Mouse (Mus musculus): ENCODE data around the gene Mark1.

Gene Mark1

DNA sequence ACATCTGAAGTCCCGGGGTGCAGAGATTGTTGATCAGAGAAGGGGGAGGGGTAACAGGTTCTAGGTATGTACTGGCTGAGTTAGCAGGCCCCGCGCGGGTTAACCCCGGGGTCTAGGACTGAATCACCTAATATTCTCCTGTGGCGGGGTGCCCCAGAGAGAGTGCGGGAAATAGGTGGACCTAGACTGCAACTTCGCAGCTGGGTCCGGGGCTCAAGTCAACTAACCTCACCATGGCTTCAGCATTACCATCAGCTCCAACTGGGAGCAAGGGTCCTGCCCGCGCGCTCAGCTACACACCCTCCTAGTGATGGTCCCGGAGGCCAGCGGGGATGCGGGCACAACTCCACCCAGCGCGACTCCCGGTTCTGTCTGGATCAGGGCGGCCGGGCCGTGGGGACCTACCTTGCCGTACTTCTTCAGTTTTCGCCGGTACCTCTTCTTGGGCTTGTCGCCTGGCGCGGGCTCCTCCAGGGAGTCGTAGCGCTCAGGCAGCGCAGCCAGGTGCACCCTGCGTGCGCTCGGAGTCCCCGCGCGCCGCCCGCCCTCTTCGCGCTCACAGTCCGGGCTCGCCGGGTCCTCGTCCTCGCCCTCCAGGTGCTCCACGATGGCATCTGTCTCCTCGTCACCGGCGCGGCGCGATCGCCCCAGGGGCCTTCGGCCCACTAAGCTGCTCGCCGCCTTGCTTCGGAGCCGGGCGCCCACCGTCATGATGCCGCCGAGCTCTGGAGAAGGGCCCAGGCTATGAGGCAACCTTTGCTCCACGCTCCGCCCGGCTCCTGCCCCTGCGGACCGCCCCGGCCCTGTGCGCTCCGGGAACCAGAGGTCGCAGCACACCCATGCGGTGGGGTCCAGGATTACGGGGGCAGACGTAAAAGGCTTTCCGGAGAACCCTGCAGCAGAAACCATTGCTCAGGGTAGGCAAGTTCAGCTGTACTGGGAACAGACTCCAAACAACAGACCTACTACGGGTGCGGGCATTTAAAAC lies 116.8 kb downstream of the Mark1 start, which contains the start of gene C130074G19Rik:
Gene C130074G19Rik (minus strand): TSS at position 938 of the 988 bp plus-strand sequence.
- DNase-seq: peak; percentile 69

DNA sequence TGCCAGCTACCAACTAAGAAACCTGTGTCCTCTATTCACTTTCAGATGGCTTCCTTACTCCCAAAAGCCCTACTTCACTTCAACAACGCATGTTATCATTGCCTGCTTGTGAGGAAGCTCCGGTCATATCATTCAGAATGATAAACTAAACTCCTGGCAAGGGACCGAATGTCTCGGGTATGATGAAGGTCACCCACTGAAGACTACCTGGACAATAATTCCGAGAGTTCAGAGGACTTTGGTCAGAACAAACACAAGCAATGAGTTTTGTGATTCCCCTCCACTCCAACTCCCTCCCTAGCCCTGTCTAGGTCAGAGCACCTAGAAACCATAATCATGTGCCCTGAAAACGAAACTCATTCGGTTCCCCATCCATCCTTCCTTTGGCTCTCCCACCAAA lies 117.5 kb downstream of the Mark1 start:
- no peak for DNase-seq

DNA sequence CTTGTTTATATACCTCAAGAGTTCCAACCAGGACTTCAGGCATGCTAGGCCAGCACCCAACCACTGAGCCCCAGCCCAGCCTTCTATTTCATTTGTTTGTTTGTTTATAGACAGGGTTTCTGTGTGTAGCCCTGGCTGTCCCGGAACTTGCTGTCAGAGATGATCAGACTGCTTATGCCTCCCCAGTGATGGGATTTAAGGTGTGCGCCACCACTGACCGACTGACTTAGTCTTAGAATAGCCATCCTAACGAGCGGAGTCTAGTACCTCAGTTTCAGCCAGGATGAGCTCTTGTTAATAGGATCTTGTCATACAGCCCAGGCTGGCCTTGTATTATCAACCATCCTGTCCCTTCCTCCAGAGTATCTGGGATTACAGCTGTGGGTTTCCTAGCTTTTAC lies 118.2 kb downstream of the Mark1 start:
- DNase-seq: no peak

DNA sequence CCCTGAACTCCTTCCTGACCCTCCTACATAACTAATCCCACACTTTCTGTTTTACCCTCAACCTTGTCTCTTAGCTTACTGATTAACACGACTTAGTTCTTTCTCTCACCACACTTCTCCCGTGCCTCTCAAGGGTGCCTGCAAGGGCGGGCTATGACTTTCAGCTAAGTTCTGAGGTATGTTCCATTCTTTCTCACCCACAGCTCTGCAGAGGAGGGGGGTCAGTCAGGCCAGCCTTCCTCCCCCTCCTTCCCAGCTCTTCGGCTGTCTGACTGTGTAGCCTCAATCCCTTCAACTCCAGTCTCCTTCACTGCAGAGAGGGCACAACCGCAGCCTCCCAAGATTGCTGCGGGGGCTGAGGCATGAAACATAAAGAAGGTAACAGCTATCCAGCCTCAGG lies 120.5 kb downstream of the Mark1 start:
- no peak for DNase-seq

DNA sequence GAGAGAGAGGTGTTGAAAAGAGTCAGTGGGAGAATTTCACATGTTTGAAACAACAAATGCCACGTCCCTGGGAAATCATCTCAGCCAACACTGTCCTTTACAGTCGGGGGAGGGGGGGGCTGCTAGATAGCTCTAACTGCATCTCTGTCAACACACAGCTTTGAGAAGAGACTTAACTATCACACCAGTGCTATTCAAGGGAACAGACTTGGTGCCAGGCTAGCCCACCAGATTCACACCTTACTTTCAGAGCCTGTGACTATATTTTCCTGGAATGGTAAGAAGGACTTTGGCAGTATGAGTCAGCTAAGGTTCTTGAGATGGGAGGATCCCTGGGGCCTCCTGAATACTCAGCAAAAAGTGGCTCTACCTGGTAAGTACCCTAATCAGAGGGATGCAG lies 122.1 kb downstream of the Mark1 start:
- DNase-seq: no peak

DNA sequence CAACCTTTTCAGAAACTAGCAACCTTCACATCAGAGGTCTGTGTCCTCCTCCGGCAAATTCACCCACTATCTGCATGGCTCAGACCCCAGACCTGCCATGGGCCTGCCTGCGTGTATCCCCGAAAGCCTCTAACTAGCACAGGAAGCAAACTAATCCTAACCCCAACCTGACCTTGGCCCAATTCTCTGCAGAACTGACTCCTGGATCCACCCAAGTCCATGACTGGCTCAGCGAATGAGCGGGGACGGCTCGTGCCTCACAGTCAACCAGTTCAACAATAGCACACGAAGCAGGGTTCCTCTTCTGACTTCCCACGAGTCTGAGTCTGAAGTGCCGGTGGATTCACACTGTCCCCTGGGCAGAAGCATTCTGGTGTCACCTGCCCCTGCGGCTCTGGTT lies 125.5 kb downstream of the Mark1 start:
- no peak for DNase-seq

DNA sequence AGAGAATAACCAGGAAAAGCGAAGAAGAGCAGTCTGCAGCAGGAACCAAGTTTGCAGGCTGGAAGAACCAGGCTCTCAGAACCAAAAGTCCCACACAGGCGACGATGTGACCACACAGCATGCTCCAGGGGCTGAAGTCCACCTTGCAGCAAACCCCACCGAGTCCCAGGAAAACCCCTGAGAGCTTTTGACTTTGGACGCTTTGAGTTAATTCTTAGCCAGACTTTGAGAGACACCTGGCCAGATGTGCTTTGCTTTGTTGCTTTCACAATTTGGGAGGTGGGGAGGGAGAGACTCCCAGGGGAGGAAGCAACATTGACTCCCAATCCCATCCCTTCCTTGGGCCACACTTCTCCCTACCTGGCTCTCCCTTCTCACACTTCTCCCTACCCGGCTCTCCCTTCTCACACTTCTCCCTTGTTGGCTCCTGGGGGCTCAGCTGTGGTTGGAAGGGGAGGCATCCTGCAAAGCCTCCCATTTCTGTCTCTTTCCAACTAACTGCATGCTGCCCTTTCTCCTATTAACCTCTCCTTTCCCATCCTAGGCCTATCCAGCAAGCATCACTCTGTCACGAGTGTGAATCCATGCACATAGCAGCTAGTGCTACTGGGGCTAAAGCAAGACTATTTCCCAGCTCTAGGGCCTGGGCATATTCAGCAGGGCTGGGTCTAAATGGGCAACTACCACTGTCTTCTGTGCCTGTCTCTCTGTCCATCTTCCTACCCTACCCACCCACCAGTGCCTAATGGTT lies 127.1 kb downstream of the Mark1 start:
- DNase-seq: peak; percentile 32

DNA sequence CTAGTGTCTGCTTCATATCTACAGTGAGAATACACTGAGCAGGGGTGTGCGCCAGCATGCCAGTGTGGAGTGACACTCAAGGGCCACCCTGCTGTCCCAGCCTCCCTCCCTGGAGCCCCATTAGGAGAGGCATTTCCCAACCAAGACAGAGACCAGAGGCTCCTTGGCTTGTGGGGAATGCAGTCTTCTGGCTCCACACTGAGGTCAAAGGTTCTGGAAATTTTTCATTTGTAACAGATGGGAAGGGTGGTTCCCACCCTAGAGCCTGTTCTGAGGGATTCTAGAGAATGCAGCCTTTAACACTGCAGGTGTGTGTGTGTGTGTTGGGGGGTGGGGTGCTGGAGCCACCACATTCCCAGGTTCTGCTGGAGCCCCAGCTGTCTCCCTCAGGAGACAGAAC lies 127.9 kb downstream of the Mark1 start:
- no peak for DNase-seq

DNA sequence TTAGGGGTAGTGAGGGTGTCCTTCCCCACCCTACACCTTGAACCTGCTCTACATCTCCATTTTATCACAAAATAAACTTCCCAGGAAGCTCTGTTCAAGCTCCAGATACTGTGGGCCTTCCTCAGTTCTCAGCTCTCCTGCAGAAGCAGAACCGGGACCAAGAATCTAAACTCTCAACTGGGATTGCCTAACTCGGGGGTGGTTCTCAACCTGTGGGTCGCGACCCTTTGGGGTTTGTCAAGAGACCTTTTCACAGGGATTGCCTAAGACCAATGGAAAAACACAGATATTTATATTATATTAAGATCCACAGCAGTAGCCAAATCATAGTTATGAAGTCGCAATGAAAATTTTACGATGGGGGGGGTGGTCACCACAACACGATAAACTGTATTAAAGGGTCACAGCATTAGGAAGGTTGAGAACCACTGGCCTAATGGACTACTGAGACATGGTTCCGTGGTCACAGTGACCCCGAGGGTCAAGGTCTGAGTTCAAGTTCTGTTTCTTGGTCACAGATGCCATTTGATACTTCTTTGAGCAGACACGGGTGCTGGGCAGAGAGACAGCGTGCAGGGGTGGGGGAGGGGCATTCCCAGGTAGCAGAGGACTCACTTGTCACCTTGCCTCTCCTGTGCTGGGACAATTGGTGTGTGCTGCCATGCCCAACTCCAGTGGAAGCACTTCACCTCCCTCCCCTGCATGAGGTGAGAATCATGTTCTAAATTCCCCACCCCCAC lies 128.6 kb downstream of the Mark1 start:
- DNase-seq: no peak

DNA sequence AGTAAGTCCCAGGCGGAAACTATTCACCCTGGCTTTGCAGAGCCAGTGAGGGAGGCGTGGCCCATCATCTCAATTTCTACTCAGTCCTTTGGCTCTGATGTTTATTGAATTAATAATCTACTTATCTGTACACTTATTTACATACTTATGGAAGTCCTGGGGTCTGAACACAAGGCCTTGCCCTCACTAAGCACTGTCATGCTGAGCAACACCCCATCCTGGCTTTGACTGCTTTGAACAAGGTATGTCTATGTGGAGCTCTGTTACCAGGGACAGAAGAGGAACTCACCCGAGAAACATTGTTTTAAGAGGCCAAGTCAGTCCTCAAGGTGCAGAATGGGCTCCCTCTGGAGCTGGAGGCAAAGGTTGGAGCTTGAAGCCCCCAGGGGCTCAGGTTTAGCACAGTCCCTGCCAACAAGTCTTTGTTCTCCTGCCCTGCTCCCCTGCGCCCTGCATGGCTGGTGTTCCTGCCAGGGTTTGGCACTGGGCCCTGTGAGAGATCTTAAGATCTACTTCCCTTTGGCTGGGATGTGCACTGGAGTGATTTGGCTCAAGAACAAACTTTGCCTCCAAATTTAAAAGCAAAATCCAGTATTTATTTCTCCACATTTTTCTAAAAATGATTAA lies 129.3 kb downstream of the Mark1 start:
- no peak for DNase-seq

DNA sequence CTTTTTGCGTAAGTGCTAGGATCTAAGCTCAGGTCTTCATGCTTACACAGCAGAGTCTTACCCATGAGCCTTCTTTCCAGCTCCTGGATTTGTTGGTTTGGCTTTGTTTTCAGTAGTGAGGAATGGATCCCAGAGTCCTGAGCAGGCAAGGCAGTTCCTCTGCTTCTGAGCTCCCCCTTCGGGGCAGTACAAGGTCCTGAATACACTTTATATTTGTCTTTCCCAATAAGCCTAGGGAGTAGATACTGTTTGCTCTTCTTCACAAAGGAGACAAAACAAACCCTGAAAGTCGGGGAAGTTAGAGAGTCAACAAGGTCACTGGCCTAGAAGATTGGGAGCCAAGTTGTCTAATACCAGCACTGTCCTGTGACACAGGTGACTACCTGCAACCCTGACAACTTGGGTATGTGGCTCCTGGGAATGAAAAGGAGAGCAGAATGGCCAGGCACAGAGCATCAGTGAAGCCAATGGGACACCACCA lies 131.7 kb downstream of the Mark1 start:
- no peak for DNase-seq

DNA sequence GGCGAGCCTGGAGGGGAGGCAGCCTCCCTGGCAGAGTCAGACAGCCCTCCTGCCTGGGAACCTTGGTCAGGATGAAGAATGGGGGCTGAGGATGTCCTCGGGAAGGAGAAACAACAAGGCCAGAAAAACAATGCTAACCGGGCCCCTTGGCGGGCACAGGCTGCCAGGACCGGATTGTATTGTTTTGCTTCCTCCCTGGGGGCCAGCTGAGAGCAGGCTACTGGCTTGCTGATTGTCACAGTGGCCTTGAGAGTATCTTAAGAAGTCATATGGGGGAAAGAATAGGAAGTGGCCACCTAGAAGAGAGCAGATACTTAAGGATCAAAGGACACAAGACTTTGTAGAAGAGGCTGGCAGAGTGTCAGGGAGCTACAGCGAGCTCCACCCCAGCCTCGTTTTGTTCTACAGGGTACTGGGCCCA lies 135.0 kb downstream of the Mark1 start:
- no peak for DNase-seq

DNA sequence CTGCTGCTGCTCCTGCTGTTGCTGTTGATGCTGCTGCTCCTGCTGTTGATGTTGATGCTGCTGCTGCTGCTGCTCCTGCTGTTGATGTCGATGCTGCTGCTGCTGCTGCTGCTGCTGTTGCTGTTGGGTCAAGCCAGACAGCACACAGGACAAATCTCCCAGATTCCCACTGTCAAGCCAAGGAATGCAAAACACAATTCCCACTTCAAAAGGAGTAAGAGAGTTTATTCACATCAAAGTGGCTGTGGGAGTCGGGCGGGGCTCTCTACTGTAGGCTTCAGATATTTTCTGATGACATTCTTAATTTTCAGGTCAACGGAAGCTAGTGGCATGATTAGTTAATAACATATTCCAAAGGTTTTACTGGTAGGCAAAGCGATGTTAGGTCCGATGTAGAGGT lies 136.7 kb downstream of the Mark1 start:
- no peak for DNase-seq

DNA sequence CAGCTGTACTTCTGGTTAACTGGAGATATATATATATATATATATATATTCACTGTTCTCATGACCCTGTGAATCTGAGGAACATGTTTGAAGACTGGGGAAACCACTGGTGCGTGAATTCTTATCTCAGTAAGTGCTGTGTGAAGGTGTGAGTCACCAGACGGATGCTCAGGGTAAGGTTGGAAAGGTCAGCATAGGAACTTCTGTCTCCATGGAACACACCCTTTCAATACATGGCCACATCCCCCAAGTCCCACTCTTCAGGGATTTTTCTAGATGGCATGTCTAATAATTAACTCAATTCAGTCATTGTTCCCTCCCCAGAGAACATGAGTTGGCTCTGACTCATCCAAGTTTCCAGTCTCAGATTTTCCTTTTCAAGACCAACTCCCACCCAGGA lies 137.8 kb downstream of the Mark1 start:
- DNase-seq: no peak

DNA sequence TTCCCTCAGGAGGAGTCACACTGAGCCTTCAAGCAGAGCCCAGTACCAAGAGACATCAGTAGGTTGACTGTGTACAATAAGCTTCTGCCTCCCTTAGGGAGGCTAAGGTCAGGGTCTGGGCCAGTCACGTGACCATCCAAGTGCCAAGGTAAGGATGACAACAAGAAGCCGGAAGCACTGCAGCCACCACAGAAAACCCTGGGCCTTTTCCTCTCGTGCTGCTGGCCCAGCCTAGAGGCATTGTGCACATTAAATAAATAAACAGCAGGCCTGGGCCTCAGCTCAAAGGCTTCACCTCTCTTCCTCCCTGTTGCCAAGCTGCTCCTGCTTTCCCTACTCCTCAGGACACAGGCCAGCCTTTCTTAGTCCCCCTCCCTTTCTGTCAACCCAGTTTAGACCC lies 139.1 kb downstream of the Mark1 start:
- DNase-seq: no peak

DNA sequence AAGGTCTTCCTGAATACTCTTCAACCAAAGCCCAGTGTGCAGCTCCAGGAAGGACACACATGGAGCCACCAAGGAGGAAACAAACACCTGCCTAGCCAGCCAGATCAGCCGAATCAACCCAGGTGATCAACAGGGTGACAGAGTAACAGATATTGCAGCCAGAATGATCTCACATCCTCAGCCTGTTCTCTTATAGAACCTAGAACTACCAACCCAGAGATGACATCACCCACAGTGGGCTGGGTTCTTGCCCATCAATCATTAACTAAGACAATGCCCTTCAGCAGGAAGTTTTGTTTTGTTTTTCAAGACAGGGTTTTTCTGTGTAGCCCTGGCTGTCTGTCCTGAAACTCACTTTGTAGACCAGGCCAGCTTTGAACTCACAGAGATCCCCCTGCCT lies 141.1 kb downstream of the Mark1 start:
- no peak for DNase-seq

DNA sequence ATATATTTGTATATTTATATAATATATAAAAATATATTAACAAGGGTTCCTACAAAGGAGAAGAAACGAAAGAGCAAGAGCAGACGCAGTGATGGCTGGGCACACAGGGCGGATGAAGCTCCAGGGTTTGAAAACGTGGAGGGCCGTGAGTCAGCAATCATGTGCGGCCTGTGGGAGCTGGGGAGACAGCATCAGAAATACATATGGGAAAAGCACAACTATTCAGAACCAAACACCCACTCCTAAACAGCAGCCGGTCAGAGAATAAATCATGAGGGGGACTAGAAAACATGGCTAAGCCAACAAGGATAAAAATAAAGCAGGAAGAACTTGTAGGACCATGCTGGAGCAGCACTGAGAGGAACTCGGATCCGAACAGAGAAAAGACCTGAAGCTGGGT lies 142.2 kb downstream of the Mark1 start:
- DNase-seq: no peak

DNA sequence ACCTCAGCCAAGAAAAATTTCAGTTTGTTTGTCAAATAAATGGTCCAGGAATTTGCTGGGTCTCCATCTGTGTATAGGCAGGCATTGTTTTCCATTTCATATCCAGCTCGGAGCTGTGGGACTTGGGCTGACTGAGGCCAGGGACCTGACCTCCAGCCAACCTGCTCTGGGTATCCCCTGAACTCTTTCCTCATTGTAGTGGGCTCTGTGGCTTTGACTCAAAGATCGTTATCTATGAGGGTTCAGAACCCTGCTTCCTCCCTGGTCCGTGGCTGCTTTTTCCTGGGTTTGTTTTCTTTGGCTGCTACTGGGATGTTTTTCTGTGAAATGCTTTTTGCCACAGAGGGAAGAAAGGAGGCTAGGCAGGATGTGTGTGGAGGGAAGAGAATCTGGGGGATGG lies 145.4 kb downstream of the Mark1 start:
- no peak for DNase-seq

DNA sequence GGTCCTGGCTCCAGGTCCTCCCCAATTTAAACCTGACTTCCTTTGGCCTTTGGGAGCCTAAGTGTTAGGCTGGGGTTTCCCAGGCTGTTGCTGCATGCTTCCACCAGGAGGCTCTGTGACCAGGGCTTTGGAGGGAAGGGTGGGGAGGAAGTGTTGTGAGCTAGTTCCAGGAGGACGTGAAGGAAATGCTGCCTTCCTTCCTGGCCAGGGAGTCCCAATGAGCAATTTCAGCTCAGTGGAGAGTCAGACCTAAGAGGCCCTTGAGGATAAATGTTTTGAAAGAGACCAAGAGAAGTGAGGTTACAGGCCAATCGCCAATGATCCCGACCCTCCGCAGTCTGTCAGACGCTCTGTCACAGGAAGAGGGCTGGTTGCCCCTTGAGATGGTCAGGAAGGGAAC lies 146.0 kb downstream of the Mark1 start:
- peak; percentile 65 for DNase-seq

DNA sequence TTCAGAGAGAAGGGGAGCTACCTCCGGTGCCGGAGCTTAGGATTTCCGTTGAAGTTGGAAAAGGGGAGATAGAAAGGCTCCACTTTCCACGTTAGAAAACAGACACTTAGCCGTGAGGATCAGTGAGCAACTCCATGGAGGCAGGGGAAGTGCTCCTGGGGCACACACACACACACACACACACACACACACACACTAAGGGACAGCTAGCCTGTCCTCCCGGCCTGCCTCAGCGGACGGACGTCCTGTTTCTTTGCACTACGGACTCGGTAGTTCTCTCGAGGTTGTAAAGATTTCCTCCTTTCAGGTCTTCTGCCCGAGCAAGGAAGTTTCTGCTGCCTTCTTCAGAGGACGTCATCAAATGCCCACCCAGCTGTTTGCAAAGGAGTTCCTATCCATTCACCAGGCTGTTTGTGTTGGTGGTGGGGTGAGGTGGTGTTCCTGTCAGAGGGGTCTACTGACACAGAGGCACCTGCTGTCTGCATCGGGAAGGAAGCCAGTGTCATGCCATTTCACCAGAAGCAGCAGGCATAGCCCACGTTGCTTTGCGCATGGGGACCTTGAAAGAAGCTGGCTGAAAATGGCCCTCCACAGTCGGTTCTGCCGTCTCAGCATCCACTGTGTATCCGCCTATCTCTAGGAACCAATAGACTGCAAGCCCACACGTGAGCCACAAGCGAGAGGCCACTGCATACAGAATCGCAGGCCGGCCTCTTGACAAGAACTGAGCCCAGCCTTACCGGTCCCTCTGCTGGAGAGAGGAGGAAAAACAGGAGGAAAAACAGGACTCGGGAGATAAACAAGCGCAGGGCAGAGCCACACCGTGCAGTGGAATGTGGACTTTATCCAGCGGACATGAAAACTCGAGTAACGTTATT lies 147.4 kb downstream of the Mark1 start:
- peak; percentile 85 for DNase-seq

DNA sequence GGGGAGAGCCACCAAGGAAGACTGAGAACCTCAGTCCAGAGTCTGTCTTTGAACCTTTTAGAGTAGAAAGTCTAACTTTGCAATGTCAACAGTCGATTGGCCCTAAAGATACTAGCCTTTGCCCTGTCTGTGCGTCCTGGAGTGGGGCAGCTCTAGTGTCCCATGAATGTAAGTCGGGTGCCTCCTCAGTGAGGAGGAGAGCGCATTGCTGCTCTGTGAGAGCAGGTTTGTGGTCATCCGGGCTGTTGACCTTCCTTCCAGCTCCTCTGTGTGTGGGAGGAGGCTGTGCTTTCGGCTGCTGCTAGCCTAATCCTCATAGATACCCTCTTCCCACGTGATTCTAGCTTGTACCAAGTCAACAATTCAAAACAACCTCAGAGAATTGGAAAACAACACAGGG lies 148.2 kb downstream of the Mark1 start:
- no peak for DNase-seq

DNA sequence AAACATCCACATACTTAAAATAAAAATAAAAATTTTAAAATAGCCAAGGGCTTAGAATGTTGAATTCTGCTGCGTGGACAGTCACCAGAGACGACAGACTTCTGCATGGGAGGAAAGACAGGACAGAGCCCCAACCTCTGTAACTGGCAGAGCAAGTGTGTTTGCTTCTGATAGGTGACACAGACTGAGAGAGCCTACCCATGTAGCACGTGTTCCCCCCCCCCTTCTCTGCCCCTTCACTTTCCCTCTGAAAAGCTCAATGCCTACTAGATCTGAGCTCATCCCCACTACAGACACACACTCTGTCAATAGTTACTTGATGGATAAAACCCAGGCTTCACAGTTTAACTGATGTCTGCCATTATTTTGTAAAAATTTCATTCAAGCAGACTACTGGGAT lies 152.4 kb downstream of the Mark1 start:
- DNase-seq: peak; percentile 37

All from liver (tissue).